Mouse (Mus musculus) CD4-positive helper T cell, adult 2 months (primary cell): Measurements from ENCODE around the gene Capn8.

Source experiments
- DNase-seq: peaks from one replicate; pipeline ENCODE4 v3.0.0-alpha.2; 2012; ENCODE audit warnings: low read depth, missing footprints, low spot score

Gene Capn8

DNA sequence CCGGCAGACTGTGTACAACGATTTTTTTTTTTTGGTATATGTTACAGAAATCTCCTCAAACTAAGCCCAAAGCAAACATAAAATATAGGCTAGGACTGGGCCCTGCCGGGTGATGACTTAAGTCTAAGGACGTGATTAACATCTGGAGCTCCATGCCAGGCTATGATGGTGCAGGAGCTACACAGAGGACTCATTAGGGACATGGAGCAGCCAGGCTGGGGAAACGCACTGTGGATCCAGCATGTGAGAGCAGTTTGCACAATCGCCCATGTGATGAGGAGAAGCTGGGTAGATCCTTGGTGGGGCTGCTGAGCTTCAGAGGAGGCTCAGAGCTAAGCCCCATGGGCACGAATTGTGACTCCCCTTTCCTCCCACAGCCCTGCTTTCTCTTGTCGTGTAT lies 14.0 kb upstream of the Capn8 start:
- DNase-seq = no peak

DNA sequence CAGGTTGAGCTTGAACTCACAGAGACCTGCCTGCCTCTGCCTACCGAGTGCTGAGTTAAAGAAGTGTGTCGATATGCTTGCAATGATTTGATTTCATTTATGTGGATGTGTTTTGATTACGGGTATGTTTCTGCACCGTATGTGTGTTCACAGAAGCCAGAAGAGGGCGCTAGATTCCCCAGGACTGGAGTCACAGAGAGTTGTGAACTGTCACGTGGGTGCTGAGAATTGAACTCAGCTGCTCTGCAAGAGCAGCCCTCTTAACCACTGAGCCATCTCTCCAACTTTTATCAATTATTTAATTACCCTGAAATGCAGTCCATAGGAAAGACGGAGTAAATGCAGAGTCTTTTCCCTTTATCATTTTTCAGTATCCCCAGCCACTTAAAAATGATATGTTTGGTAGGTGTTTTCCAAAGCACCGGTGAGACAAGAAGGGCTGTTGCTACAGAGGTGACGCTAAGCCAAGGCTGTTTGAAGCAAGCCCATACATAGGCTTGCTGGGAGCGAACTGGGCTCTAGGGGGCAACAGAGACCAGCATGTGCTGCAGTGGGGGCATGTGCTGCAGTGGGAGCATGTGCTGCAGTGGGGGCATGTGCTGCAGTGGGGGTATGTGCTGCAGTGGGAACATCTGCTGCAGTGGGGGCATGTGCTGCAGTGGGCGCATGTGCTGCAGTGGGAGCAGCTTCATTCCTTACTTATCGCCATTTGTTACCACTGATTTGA lies 11.0 kb upstream of the Capn8 start:
- peak; percentile 23 for DNase-seq

DNA sequence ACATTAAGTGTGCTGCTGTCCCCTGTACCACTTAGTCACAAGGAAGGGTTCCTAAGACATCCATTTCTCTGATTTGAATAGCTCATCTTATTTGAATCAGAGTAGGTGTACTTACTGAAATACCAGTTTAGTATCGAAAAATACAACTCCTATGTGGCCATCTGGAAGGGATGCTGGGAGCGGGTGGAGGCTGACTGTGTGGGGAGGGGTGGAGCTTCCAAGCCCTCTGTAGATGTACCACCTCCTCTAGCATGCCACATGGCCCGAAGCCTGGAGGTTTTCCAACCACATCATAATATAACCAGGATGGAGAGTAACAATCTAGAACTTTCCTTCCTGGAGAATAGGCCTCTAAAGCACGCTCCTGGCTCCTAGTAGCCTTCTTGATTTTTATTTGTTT lies 6.5 kb upstream of the Capn8 start:
- DNase-seq = no peak

DNA sequence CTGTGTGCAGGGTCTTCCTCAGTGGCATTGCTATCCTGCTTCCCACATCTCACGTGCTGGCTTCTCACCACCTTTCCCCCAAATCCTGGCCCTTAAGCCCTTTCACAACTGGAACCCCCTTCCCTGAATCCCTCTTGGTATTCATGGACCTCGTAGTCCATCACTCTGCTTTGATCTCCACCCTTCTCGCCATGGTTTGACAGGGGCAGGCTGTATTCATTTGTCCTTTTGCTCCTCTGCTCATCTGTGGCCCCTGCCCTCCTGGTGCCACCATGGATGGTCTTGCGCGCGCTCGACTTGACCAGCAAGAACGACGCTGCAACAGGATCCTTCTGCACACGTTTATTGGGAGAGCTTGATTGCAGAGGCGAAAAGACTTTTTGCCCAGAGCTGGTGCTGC lies 5.3 kb upstream of the Capn8 start:
- DNase-seq = no peak

DNA sequence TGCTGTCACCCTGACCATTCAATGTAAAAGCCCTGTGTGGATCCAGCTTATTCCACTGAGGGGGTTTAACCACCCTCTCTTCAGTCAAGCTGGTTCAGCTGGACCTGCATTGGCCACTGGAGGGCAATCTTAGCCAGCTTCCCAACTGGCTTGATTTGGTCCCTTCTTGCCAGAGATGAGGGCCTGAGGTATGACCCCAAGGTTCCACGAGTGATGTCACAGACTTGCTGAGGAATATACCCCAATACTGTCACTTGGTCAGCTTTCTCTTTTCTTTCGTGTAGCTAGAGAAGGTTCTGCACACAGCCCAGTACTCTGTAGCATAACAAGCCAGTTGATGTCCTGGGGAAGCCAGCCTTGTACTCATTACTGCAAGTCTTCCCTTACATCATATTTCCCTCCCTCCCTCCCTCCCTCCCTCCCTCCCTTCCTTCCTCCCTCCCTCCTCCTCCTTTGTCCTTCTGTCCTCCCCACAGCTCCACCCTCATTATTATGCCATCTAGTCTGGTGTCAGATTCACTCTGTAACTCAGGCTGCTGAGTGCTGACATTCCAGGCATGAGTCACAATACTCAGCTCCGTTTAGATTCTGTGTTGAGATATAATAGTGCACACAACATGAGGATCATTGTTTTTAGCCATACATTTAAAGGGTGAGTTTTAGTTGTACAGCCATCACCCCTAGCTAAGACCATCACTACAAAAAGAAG lies 4.3 kb upstream of the Capn8 start:
- no peak for DNase-seq

DNA sequence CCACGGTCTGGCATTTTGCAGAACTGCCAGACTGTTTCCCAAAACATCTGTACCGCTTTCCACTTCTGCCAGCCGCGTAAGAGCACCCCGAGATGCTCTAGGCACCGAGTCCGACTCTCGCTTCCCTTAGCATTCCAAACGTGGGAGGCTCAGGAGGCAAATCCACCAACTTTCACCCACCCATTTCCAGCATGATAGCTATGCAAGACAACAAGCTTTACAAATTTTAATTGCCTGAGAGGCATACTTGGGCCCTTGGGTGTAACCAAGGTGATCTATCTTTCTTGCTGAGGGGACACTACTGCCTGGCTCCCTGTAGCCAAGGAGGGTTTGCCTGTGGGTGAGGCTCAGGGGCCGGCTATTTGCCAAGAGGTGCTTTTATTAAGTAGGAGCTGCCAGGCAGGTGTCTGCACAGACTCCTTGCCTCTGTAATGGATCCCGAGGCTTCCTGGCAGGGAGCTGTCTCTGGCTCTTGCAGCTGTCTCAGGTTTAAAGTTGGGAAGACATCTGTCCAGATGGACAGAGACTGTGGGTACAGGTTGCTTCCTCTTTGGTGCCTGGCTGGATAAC lies 2.8 kb upstream of the Capn8 start:
- DNase-seq = no peak

DNA sequence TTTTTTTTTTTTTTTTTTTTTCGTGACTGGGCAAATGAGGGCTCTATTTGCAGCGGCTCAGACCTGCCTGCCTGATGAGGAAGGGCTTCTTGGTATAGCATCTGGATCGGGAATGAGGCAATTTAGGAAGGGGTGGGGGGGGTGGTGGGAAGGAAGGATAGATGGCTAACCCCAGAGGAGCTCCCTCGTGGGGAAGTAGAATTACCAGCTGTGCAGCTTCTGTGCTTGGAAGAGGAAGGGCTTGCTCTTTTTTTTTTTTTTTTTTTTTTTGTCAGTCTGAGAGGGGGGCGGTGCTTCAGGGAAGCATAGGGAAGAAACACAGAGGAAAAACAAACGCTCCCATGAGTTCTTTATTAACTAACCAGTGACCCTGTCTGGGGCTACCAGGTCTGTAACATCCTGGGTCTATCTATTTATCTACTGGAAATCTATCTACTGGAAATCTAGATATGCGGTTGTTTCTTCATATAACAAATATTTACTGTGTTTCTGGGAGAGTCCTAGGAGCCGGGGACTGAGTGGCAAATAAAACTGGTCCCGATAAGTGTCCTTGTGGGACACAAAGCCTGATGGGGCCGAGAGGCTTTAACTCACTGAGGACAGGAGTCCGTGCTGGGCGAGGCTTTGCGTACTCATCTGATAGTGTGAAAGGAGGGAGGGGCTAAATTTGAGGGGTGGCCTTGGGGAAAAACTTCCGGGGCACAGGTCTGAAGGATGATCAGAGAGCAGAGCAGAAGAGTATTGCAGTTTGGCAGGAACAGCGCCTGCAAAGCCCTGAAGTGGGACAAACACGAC lies 2.0 kb upstream of the Capn8 start:
- DNase-seq = no peak

DNA sequence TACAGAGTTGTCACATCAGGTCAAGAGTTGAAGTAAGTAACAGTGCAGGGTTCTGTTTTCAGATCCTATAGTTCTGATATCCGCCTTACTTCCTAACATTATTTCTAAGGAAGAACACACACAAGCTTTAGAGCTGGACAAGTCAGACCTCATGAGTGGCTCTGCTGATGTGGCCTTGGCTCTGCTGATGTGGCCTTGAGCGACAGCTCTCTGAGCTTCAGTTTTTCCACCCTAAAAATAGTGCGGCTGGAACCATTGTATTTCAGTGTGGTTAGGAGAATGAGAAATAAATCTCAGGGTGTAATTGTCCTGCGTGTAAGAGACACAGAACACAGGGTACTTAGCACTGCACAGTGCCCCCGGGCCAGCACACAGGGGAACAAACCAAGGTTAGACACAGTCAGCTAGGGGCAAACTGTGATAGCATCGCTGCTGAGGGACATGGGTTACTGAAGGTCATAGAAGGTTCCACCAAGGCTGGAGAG lies 586 bp downstream of the Capn8 start:
- DNase-seq = no peak

DNA sequence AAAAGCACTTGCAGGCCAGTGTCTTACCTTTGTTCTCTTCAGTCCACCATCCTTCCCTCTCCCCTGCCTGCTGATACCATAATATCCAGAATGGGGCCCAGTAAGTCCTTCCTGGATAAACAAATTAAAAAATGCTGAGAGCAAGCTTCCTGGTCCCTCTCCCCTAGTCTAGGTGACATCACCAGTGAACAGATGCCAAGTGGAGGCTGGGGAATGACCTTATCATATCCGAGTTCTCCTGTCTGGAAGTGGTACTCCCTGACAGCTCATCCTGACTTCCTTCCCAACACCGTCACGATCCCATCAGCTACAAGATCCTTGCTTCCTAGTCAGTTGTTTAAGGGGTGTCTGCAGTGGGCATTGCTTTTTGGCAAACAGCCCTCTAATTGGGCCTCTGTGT lies 6.3 kb downstream of the Capn8 start:
- DNase-seq = no peak

DNA sequence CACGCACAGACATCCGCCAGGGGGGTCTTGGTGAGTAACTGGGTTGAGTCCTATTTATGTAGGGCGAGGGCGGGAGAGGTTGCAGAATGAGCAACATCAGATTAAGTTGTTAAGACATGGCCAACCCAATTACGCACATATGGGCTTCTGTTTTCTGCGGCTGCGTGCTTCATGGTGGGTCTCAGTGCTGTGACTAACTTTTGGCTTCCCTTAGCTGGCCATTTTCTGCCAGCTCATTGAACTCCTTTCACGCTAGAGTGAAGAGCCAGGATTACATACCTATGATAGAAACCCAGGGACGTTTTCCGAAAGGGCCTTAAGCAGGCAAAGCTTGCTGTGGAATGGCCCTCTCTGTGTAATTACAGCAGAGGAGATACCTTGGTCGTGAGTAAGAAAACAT lies 7.2 kb downstream of the Capn8 start:
- DNase-seq = no peak

DNA sequence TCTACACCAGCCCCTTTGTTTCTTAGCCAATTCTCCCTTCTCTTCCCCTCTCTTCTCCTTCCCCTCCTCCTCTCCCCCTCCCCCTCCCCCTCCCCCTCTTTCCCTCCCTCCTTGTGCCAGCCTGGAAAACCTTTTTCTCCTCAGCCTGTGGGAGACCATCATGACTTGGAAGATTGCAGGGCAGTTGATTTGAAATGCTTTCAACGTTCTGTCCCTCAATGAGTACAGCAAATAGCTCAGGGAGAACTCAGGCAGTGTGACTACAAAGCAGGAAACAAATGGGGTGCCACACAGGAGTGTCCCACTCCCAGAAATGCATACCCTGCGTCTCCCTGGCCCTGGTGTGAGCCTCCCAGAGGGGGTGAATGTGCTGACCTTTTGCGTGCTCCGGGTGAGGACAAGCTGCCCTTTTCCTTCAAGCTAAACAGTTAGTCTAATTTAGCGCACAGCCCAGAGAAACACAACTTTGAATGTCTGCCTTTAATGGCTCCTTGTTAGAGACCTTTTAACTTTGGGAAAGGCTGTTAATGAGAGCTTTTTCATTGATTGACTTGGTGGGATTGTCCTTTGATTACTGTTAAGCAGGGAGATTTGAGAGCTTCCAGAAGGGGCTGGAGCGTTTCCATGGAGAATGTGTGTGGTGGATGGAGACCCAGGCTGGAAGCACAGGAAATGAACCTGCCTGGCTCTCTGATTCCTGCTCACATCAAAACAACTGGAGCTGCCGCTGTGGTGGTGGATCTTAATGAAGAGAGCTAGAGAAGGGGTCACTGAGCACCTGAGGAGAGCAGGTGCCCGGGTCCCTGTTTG lies 9.3 kb downstream of the Capn8 start:
- DNase-seq = no peak

DNA sequence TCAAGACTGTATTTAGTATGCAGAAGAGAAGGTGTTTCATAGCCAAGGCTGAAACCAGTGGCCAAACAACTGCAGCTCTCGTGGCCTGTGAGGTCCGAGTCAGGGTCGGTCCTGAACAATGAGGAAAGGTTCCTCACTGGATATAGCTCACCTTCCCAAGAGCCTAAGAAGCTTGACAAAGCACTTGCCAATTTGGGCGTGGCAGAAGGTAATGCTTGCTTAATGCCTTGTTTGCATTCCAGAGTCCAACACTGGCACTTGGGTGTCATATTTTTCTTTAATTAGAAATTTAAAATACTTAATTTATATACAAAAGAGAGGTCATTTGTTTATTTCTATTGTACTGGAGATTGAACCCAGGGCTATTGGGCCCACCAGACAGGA lies 9.9 kb downstream of the Capn8 start:
- no peak for DNase-seq

DNA sequence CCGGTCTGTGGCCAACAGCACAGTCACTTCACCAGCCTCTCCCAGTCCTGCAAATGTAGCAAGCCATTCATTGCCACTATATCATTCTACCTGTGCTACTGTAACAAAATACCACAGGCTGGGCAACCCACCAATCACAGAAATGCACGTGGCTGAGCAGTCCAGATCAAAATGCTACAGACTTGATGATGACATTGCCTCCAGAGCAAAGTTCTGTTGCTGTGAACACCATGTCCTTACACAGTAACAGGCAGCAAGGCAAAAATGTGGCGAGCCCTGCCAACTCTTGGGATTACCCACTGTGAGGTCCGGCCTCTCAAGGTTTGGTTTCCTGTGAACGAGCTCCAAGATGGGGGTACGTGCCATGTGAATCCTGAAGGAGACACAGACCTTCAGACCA lies 19.4 kb downstream of the Capn8 start:
- DNase-seq = no peak

DNA sequence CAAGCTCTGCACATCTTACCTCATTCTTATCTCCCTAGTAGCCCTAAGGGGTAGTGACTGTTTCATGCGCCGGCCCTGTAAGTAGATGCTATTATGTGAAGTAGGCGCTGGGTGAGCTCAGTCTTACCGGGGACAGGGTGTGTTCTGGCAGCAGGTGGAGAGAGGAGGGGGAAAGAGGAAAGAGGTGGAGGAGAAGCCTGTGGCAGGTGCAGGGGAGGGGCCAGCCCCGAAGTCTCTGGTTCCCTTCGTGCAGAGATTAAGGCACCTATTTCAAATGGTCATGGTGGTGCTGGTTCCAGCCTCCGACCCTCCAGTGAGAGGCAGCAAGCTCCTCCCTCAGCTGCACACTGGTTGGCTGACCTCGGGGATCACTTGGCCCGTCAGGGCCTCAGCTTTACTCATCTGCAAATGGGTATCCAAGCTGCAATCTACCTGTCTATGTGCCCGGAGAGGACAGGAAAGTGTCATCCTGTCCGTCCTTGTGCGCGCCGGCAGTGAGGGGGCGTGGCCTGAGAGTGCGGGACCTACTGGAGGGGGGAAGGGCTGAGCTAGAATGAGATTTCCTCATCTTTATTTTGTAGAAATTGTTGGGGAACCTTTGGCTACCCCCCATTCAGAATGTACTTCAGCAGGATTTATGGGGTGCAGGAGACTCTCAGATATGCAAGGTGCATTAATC lies 20.5 kb downstream of the Capn8 start:
- no peak for DNase-seq

DNA sequence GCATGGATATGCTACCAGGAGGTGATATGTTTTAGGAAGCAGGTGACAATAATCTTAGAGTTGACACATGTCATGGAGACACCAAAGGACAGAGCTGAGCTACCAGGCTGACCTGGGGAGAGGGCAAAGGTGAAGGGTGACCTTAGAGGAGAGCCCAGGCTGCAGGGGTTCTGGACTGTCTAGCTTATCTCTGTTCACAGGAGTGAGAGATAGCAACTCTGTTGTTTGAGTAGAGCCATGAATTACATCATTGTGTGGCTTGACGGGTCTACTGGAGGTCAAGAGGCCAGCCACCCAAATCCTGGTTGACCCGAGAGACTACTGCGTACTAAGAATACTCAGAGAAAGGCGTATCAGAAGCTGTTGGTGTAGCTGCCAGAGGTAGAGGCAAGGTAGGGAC lies 22.9 kb downstream of the Capn8 start:
- DNase-seq = no peak

DNA sequence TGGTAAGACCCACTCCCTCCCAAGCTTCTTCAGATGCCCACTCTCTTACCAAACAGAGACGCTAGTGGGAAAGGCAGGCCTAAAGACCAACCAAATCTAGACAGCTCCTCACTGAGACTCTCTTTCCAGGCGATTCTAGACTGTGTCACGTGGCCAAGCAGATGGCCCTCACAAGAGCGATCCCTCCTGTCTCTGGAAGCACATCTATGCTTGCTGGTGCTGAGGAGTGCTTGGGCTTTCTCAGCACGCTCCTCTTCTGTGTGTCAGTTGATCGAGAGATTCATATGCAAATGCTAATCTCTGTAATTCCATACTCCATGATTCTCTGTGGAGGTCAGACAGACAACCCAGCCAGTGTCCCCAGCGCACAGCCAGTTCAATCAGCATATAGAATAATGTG lies 26.7 kb downstream of the Capn8 start:
- no peak for DNase-seq

DNA sequence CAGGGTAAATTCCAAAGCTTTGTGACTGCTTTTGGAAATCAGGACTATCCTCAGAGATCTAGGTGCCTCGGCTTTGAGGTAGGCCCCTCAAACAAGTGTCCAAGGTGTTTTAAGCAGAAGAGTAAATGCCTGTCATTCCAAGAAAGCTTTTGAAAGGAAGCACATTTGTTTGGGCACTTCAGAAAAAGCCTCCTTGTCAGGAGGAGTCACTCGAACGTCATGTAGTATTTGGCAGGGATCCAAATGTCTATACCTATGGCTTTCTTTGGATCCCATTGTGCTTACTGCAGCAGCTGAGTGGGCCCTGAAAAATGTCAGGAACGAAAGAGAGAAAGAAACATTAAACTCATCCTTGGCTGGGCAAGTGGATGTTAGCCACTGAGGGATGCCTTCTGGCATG lies 27.6 kb downstream of the Capn8 start:
- no peak for DNase-seq

DNA sequence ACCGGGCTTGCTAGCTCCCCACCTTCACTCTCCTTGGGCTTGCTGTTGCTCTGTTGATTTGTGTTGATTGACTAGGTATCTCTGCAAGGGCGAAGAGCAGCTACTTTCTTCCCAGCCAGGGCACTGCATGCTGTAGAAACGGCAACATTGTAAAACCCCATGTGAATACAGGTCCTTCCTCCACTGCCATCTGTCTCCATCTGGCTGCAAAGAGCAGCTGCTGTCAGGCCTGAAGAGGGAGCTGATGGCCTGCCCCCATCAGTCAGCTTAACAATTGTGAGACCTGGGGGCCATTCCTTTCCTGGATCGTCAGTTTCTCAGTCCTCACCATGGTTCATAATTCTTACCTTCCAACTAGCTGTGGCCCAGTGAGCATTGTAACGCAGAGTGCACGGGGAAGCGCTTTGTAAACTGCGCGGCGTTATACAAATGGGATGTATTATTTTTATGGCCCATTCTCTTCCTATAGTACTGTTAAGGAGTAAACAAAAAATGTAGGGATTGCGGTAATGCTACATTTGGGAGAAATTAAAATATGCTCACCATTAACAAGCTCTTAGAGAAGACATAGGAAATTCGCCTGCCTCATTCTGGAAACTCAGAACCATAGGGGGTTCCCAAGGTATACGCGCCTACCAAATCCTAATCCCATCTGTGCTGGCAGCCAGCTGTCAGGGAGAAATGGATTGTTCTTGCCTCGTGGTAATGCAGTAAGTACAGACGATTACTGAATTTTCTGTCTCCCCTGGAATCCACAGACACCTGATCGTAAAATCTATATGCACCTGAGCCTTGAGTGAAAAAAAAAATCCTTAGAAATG lies 40.7 kb downstream of the Capn8 start:
- DNase-seq = no peak

DNA sequence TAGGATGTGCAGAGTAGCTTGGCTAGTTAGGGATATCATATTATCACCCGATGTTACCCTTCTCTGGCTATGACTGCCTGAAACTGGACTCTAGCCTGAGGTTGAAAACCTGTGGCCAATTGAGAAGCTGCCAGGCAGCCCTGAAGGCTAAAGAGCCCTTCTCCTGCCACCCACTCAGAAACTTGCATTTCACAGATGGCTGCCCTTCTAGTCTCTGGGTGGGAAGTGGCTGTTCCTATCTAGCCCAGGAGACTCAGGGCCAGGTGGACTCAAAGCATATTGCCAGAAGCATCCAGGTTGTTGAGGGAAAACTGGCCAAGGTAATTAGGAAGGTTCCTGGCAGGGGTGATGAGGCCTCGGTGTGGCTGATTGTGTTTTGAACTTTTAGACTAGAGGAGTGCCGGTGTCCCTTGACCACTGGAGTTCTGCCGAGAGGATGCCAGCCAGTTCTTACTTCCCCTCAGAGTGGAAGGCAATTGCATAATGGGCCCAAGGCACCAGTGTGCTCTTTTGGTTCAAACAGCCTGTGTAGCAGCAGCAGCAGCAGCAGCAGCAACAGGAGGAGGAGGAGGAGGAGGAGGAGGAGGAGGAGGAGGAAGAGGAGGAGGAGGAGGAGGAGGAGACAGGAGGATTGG lies 45.0 kb downstream of the Capn8 start:
- no peak for DNase-seq
